Mouse (Mus musculus) embryonic fibroblast, embryonic 13.5 days (primary cell): ENCODE results near the gene Mest.

Source experiments
- CTCF ChIP-seq: IDR thresholded peaks from 2 replicates; pipeline ENCODE4 v1.5.1; 2011; ENCODE audit warnings: mild to moderate bottlenecking, control low read depth, low read length, moderate library complexity, borderline replicate concordance; ENCODE audit not compliant: insufficient read depth
- POLR2A ChIP-seq: IDR thresholded peaks from 2 replicates; pipeline ENCODE4 v1.6.1; 2011; ENCODE audit warnings: low read depth, mild to moderate bottlenecking, control low read depth, low read length, moderate library complexity

DNA sequence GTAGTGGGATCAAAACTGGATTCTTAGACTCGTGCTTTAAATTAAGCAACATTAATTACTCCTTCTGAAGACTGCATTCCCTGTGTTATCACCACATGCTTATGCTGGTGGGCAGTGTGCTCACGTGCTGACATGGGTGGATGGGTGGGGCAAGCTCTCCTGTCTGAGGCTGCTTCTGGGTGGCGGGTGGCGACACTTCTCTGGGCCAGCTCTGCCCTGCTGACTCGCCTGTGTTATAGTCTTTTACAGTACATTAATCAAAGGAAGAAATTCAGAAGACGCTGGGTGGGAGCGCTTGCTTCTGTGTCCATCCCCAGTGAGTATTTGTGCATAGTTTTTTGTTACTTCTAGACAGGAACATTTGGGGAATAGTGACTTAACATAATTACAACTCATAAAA is 22.2 kb downstream of the Mest start:
- TF ChIP-seq POLR2A (no peak), CTCF (no peak)
